Mouse (Mus musculus) myocyte (in vitro differentiated cells): Measurements from ENCODE around the gene Magi3. TPM values are rescaled to one million over a fixed set of nuclear protein-coding genes. Genes with fewer than 3 reads are reported as not detected.
A peak's percentile ranks its signal among the peaks of the same experiment; 100 is the strongest.

ENCODE experiments used
- H3K27me3 ChIP-seq: one replicate; pipeline ENCODE4 v1.6.1; 2011; ENCODE audit not compliant: control insufficient read depth, insufficient read depth, insufficient read length
- H3K36me3 ChIP-seq: one replicate; pipeline ENCODE4 v1.6.1; 2011; ENCODE audit not compliant: control insufficient read depth, insufficient read depth
- H3K4me2 ChIP-seq: one replicate; pipeline ENCODE4 v1.6.1; 2011; ENCODE audit warnings: low read depth, control low read depth
- H3K4me3 ChIP-seq: one replicate; pipeline ENCODE4 v1.5.1; 2011; ENCODE audit warnings: mild to moderate bottlenecking, control low read depth, moderate library complexity
- H3K79me2 ChIP-seq: one replicate; pipeline ENCODE4 v1.6.1; 2011; ENCODE audit not compliant: control insufficient read depth, insufficient read depth
- H3ac ChIP-seq: one replicate; pipeline ENCODE4 v1.6.1; 2011; ENCODE audit not compliant: control insufficient read depth, insufficient read length
- CEBPB ChIP-seq: IDR thresholded peaks from 2 replicates; pipeline ENCODE4 v1.6.1; 2011; ENCODE audit warnings: mild to moderate bottlenecking, moderate library complexity; ENCODE audit not compliant: poor library complexity, insufficient read depth, severe bottlenecking
- E2F4 ChIP-seq: IDR thresholded peaks from one replicate; pipeline ENCODE4 v1.6.1; 2011; ENCODE audit warnings: mild to moderate bottlenecking, control low read depth, moderate library complexity; ENCODE audit not compliant: insufficient read depth
- MAX ChIP-seq: IDR thresholded peaks from one replicate; pipeline ENCODE4 v1.6.1; 2011; ENCODE audit warnings: low read depth, mild to moderate bottlenecking, control low read depth
- MYOD1 ChIP-seq, 3 experiments: IDR thresholded peaks; one replicate each; pipeline ENCODE4 v1.6.1; 2011; ENCODE audit warnings: control low read depth in 2 of 3, low read depth in 2 of 3, mild to moderate bottlenecking in 2 of 3, moderate library complexity in 1 of 3; ENCODE audit not compliant: insufficient read length in 2 of 3, control insufficient read depth in 1 of 3
- MYOG ChIP-seq, 3 experiments: IDR thresholded peaks; one replicate each; pipeline ENCODE4 v1.6.1; 2011; ENCODE audit warnings: control low read depth in 2 of 3, low read depth in 2 of 3, mild to moderate bottlenecking in 2 of 3; ENCODE audit not compliant: insufficient read length in 2 of 3, control insufficient read depth in 1 of 3, insufficient read depth in 1 of 3
- POLR2A ChIP-seq: IDR thresholded peaks from one replicate; pipeline ENCODE4 v1.6.1; 2011; ENCODE audit warnings: low read depth, mild to moderate bottlenecking, control low read depth, moderate library complexity; ENCODE audit not compliant: insufficient read length
- POLR2AphosphoS2 ChIP-seq: IDR thresholded peaks from one replicate; pipeline ENCODE4 v1.6.1; 2011; ENCODE audit warnings: low read depth, control low read depth; ENCODE audit not compliant: insufficient read length
- REST ChIP-seq: IDR thresholded peaks from one replicate; pipeline ENCODE4 v1.6.1; 2011; ENCODE audit warnings: mild to moderate bottlenecking, control low read depth, moderate library complexity; ENCODE audit not compliant: insufficient read depth, insufficient read length
- SRF ChIP-seq: IDR thresholded peaks from one replicate; pipeline ENCODE4 v1.6.1; 2011; ENCODE audit warnings: low read depth; ENCODE audit not compliant: control insufficient read depth, insufficient read length
- TCF12 ChIP-seq: IDR thresholded peaks from one replicate; pipeline ENCODE4 v1.6.1; 2011; ENCODE audit warnings: mild to moderate bottlenecking, control low read depth; ENCODE audit not compliant: poor library complexity, insufficient read depth, severe bottlenecking
- TCF3 ChIP-seq: IDR thresholded peaks from one replicate; pipeline ENCODE4 v1.6.1; 2011; ENCODE audit warnings: low read depth, control low read depth; ENCODE audit not compliant: insufficient read length
- USF1 ChIP-seq: IDR thresholded peaks from one replicate; pipeline ENCODE4 v1.6.1; 2011; ENCODE audit warnings: low read depth, mild to moderate bottlenecking, control low read depth, moderate library complexity
- polyA plus RNA-seq: library from polyadenylated mRNA; unstranded; fragments of >200 nt; fragmentation: generic; extraction: Trizol; gene quantifications from one replicate; pipeline ENCODE4 v1.2.1, GENCODE M21; 2012; ENCODE audit warnings: missing spikeins

Magi3 gene
- polyA plus RNA-seq, 1 experiment: 5.5 TPM

DNA sequence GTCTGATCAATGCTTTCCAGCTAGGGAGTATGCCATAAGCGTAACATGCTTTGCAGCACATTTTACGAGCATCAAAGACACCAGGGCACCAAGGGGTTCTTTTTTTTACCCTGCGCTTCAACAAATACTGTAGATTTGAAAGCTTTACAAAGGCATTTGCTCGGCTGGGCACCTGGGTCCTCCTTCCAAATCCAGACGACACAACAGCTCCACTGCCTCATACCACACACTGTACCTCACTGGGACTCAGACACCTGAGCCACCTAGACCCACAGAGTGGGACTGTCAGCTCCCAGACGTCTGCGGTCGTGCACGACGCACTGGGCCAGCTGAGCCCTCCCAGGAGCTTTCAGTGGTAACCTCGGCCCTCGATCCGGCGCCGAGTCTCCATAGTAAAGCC, 1.2 kb downstream of the Magi3 start:
- Histone ChIP-seq H3K79me2 (peaks cover 51% of the 10 kb centered on the region), H3K4me2 (peak overlapping the region; percentile 89), H3K36me3 (no peaks in the 10 kb centered on the region), H3ac (peak overlapping the region; percentile 96), H3K27me3 (no peaks in the 10 kb centered on the region), H3K4me3 (peak overlapping the region; percentile 72)
- TF ChIP-seq TCF3 (no peak), MYOG (IDR thresholded peaks at IDR 0.05; ENCODE audit: control insufficient read depth in 1 of 3, insufficient read depth in 1 of 3, insufficient read length in 2 of 3, low read depth in 2 of 3) (no peak), CEBPB (no peak), POLR2A (no peak), MAX (no peak), TCF12 (no peak), POLR2AphosphoS2 (no peak), SRF (no peak), USF1 (no peak), E2F4 (no peak), REST (no peak), MYOD1 (IDR thresholded peaks at IDR 0.05; ENCODE audit: control insufficient read depth in 1 of 3, insufficient read length in 2 of 3, low read depth in 2 of 3) (no peak)

DNA sequence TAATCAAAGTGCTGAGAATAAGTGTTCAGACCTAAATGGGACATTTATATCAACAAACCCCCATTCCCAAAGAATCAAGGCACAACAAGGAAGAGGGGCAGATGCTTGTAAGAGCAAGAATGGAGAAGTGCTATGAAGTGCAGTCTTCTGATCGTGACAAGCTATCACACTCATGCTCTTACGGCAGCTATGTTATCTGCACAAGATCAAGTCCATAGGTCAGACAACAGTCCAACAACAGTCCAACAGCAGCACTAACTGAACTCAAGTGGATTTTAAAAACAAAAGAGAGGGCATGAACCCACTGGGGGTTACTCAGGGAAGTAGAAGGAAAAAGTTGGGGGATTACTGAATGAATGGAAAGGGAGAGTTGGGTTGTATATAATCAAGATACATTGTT, 30.4 kb downstream of the Magi3 start:
- Histone ChIP-seq H3ac (no peak overlapping the region), H3K4me2 (no peak overlapping the region), H3K27me3 (no peaks in the 10 kb centered on the region), H3K4me3 (no peak overlapping the region), H3K36me3 (no peaks in the 10 kb centered on the region), H3K79me2 (peaks cover 36% of the 10 kb centered on the region)
- no peak for TF ChIP-seq TCF12
- no peak for TF ChIP-seq MYOG (IDR thresholded peaks at IDR 0.05; ENCODE audit: control insufficient read depth in 1 of 3, insufficient read depth in 1 of 3, insufficient read length in 2 of 3, low read depth in 2 of 3)
- TF ChIP-seq REST: no peak
- no peak for TF ChIP-seq POLR2AphosphoS2
- TF ChIP-seq CEBPB: no peak
- TF ChIP-seq MYOD1 (IDR thresholded peaks at IDR 0.05; ENCODE audit: control insufficient read depth in 1 of 3, insufficient read length in 2 of 3, low read depth in 2 of 3): no peak
- no peak for TF ChIP-seq E2F4
- no peak for TF ChIP-seq MAX
- TF ChIP-seq USF1: no peak
- TF ChIP-seq POLR2A: no peak
- TF ChIP-seq SRF: no peak

DNA sequence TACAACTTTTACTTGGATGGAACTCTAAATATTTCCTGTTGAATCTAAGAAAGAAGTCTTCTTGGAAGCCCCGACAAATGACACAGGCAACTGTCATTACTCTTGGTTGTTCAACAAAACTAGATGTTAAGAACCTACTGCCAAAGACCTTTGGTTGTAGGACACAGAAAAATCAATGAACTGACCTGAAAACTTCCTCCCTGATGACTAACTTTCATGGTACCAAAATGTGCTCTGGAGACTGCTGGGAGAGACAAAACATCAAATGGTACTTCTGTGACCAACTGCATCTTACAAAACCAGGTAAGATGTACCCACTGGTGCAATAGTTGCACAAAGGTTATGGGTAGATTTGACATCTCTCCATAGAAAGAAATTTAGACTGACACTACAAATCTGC, 30.9 kb downstream of the Magi3 start:
- no peak overlapping the region for H3ac ChIP-seq
- no peaks in the 10 kb centered on the region for H3K27me3 ChIP-seq
- TF ChIP-seq POLR2AphosphoS2 (no peak), USF1 (no peak)
- peaks cover 40% of the 10 kb centered on the region for H3K79me2 ChIP-seq
- no peak overlapping the region for H3K4me2 ChIP-seq
- no peak overlapping the region for H3K4me3 ChIP-seq
- no peaks in the 10 kb centered on the region for H3K36me3 ChIP-seq

DNA sequence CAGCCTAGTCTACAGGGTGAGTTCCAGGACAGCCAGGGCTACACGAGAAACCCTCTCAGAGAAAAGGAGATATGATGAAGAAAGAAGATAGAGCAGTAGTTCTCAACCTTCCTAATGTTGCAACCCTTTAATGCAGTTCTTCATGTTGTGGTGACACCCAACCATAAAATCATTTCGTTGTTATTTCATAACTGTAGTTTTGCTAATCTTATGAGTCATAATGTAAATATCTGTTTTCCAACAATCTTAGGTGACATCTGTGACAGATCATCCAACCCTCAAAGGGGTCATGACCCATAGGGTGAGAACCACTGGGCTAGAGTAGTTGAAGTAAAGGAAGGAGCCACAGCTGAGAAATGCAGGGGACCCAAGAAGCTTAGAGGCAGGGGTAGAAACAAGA, 35.9 kb downstream of the Magi3 start:
- Histone ChIP-seq H3K4me2 (peak overlapping the region; percentile 30), H3K79me2 (peaks cover 69% of the 10 kb centered on the region), H3ac (no peak overlapping the region), H3K4me3 (no peak overlapping the region), H3K27me3 (no peaks in the 10 kb centered on the region), H3K36me3 (no peaks in the 10 kb centered on the region)
- peak; percentile 58; the same call in 1 of the 2 replicates for TF ChIP-seq CEBPB
- TF ChIP-seq E2F4: no peak

DNA sequence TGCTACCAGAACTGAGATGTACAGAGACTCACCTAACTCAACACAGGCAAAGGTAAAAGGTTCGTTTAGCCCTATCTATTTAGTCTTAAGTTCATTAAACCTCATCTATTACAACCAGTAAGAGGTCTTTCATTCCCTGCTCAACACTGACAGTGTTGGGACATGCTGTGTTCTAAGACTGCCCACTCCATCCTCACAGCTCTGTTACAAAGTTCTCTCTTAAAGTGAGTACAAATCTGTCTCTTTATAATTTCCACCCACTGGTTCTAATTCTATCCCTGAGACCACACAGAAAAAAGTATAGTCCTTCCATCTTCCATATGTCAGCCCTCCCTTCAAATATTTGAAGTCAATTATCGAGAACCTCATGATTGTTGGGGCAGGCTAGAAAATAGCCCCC, 36.5 kb downstream of the Magi3 start:
- TF ChIP-seq USF1 (no peak), E2F4 (no peak)
- H3K4me3 ChIP-seq: no peak overlapping the region
- peaks cover 69% of the 10 kb centered on the region for H3K79me2 ChIP-seq

DNA sequence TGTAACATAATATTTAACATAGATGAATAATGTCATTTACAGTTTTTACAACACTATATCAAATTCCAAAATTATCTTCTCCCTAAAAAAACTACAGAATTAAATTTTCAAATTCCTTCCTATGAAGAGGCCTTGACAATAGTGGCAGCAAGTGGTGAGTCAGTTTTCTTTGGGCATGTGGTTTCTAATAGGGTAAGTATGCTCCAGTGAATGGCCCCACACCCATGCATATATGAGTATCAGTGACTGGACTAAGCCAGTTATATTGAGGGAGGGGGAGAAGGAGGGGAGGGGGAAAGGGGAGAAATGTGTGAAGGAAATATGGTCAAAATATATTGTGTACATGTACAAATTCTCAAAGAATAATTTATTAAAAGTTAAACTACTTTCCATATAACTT, 37.5 kb downstream of the Magi3 start:
- H3K79me2 ChIP-seq: peaks cover 65% of the 10 kb centered on the region
- H3K4me2 ChIP-seq: no peak overlapping the region
- no peak overlapping the region for H3K4me3 ChIP-seq
- no peak overlapping the region for H3ac ChIP-seq
- H3K27me3 ChIP-seq: no peaks in the 10 kb centered on the region
- H3K36me3 ChIP-seq: peaks cover 12% of the 10 kb centered on the region
- TF ChIP-seq SRF (no peak), USF1 (peak; percentile 7)

More for the DNA sequence above, 36.5 kb downstream of the Magi3 start:
- Histone ChIP-seq H3ac (no peak overlapping the region), H3K27me3 (no peaks in the 10 kb centered on the region), H3K36me3 (peaks cover 3% of the 10 kb centered on the region), H3K4me2 (peak overlapping the region; percentile 26)
